Mouse (Mus musculus): ENCODE results near the gene Rxrg.

DNA sequence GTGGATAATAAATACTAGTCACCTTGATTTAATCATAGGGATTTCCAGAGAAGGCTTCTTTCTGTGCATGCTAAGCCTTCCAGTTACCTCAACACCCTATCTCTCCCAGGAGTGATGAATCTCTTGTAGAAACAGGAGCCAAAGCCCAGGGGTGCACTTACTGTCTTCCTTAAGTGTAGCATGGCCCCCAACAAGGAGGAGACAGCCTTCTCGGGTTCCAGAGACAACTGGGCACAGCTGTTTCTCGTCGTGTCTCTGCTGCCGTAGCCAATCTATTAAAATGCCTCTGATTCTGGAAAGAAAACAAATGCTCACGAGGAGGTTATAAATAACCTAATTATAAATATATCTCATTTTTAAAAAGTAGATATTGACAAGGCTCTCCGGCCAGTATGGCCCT is 48.9 kb upstream of the Rxrg start:
- TF ChIP-seq CTCF (IDR thresholded peaks at IDR 0.05; ENCODE audit: low read depth) (no peak), EP300 (IDR thresholded peaks at IDR 0.05; ENCODE audit: low read depth) (no peak)

All from liver, embryonic 14.5 days (tissue).